Mouse (Mus musculus) midbrain, embryonic 11.5 days (tissue): ENCODE data around the gene Abcc1. TPM values are rescaled to one million over a fixed set of nuclear protein-coding genes. Genes with fewer than 3 reads are reported as not detected.

Experiments used
- ATAC-seq: fragments of 200-750 bp; cut with Nextera tagmentation; 2 replicates; pipeline ENCODE4 v1.8.0; 2017; ENCODE audit warnings: moderate TSS enrichment, moderate library complexity; ENCODE audit not compliant: low FRiP score
- DNase-seq: peaks from one replicate; pipeline ENCODE4 v3.0.0; 2015; ENCODE audit warnings: low spot score; ENCODE audit errors: missing footprints
- H3K27ac ChIP-seq: fragments of 300-500 bp; sonication (generic); 2 replicates; pipeline ENCODE4 v1.5.1; 2014; ENCODE audit warnings: low read depth, low read length
- H3K27me3 ChIP-seq: fragments of 300-500 bp; sonication (generic); 2 replicates; pipeline ENCODE4 v1.6.1; 2014; ENCODE audit warnings: mild to moderate bottlenecking, low read length, moderate library complexity, mixed read lengths; ENCODE audit not compliant: control insufficient read depth, insufficient read depth
- H3K36me3 ChIP-seq: fragments of 300-500 bp; sonication (generic); 2 replicates; pipeline ENCODE4 v1.6.1; 2014; ENCODE audit warnings: mild to moderate bottlenecking, low read length, moderate library complexity, mixed read lengths; ENCODE audit not compliant: control insufficient read depth, insufficient read depth
- H3K4me1 ChIP-seq: fragments of 300-500 bp; sonication (generic); 2 replicates; pipeline ENCODE4 v1.6.1; 2014; ENCODE audit warnings: low read length; ENCODE audit not compliant: control insufficient read depth, insufficient read depth
- H3K4me2 ChIP-seq: fragments of 300-500 bp; sonication (generic); 2 replicates; pipeline ENCODE4 v1.6.1; 2014; ENCODE audit warnings: mild to moderate bottlenecking, moderate library complexity
- H3K4me3 ChIP-seq: fragments of 300-500 bp; sonication (generic); 2 replicates; pipeline ENCODE4 v1.5.1; 2014; ENCODE audit warnings: low read depth, low read length
- H3K9ac ChIP-seq: fragments of 300-500 bp; sonication (generic); 2 replicates; pipeline ENCODE4 v1.6.1; 2014; ENCODE audit warnings: low read length
- H3K9me3 ChIP-seq: fragments of 300-500 bp; sonication (generic); 2 replicates; pipeline ENCODE4 v1.6.1; 2016; ENCODE audit warnings: low read length; ENCODE audit not compliant: control insufficient read depth
- WGBS: fragments of 180-500 bp; shearing (Covaris S2); extraction: QIAGEN DNeasy Blood & Tissue Kit; methylation state at CpG from one replicate; pipeline ENCODE4 v1.1.7; 2014; 5-methylcytosine and 5-hydroxymethylcytosine counted together
- polyA plus RNA-seq: library from polyadenylated mRNA; unstranded; fragments of >200 nt; fragmentation: Nextera tagmentation; extraction: Ambion mirVana; gene quantifications from 2 replicates; pipeline ENCODE4 v1.2.1, GENCODE M21; 2014

Gene Abcc1
- polyA plus RNA-seq, result 4.5 and 5.4 TPM in 2 replicates

DNA sequence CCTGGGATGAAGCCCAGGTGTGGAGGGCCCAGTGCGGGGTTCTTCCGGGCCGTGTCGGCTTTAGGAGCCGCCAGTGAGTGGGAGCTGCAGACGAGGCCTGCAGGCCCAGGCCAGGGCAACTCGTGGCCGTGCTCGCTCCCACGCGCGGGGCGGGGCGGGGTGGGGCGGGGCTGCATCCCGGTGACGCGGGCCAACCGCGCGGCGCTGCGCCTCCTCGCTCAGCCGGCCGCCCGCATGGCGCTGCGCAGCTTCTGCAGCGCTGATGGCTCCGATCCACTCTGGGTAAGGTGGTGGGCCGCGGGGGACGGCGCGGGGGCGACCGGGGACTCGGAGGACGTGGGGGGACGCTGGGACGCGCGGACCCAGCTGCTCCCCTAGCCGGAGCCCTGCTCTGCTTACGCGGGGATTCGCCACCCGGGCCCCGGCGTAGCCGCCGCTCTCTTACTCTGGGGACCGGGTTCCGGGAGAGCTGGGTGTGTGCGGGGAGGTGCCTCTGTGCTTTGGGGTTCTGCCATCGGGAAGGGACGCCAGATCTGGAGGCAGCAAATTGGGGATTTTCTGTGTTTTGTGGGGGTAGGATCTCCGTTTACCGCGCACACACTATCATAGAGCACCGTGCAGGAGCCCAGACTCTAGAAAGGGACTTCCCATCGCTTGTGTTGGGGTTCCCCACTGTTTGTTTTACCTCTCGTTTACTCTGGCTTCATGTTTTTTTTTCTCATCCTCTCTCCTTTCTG is at the start of gene Abcc1:
Gene Abcc1, plus strand, starts transcription at position 197 of the 737 bp plus-strand sequence.
- peaks cover 7% of the 10 kb centered on the region; the same call in 1 of the 2 replicates for H3K4me1 ChIP-seq
- H3K9me3 ChIP-seq, result no peaks in the 10 kb centered on the region
- H3K27ac ChIP-seq, result no peak within 1 kb of the TSS
- peak within 1 kb of the TSS; percentile 71 for H3K4me2 ChIP-seq
- peak within 1 kb of the TSS; percentile 53 for H3K4me3 ChIP-seq
- no peaks in the 10 kb centered on the region for H3K36me3 ChIP-seq
- peak within 1 kb of the TSS; percentile 79 for H3K9ac ChIP-seq
- DNase-seq (peak; percentile 96), ATAC-seq (peak; percentile 97)
- H3K27me3 ChIP-seq, result no peaks in the 10 kb centered on the region
- WGBS, result under 1% methylated on average over 57 of the region's 64 CpGs

DNA sequence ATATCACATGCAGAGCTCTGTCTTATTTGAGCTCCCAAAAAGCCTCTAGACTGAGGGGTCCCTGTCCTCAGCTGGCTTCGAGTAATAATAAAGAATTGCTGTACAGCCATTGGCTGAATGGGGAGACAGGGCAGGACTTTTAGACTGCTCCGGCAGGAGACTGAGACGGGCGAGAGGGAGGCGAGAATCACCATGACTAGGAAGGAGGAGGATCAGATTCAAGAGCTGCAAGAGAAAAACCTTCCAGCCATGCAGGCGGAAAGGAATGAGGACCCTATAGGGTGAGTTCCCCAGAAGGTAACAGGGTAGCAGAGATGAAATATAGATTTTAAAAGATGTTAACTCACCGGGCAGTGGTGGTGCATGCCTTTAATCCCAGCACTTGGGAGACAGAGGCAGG is 48.4 kb upstream of the Abcc1 start:
- Histone ChIP-seq H3K4me1 (peaks cover 9% of the 10 kb centered on the region), H3K27ac (no peak overlapping the region), H3K4me2 (no peak overlapping the region), H3K27me3 (no peaks in the 10 kb centered on the region), H3K4me3 (no peak overlapping the region), H3K9me3 (no peaks in the 10 kb centered on the region), H3K9ac (no peak overlapping the region), H3K36me3 (peaks cover 2% of the 10 kb centered on the region; the same call in 1 of the 2 replicates)
- WGBS, result 92% methylated on average over 7 of the region's 7 CpGs
- DNase-seq, result peak; percentile 28
- ATAC-seq, result no peak

GRCm38 (mm10) chr16:14316884-14317876 is 44.2 kb upstream of the Abcc1 start, which contains the start of gene Fopnl:
Gene Fopnl (minus strand): TSS chr16:14317405.
- peak; percentile 100 for ATAC-seq
- H3K27ac ChIP-seq, result peak within 1 kb of the TSS; percentile 72
- no peaks in the 10 kb centered on the region for H3K9me3 ChIP-seq
- H3K4me2 ChIP-seq, result peak within 1 kb of the TSS; percentile 75
- WGBS, result 5% methylated on average over 51 of the region's 51 CpGs
- no peaks in the 10 kb centered on the region for H3K27me3 ChIP-seq
- H3K36me3 ChIP-seq, result no peaks in the 10 kb centered on the region; the same call in 1 of the 2 replicates
- peak within 1 kb of the TSS; percentile 74 for H3K4me3 ChIP-seq
- H3K4me1 ChIP-seq, result peaks cover 9% of the 10 kb centered on the region
- peak within 1 kb of the TSS; percentile 86 for H3K9ac ChIP-seq
- peak; percentile 98 for DNase-seq

DNA sequence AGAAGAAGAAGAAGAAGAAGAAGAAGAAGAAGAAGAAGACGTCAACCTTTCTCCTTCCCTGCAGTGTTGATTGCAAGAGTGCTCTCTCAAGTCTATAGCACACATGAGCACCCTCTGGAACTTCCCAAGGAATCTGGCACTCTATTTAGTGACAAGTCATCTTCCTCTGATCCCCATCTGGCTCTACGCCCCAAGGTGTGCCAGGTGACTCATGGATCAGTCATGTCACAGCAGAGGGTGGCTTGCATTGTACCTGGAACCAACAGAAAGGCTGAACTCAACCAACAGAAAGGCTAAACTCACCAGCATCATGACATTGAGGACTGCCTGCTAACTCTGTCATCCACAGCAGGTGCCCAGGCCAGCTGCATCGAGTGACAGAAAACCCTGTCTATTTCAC is 41.7 kb upstream of the Abcc1 start:
- Histone ChIP-seq H3K27ac (no peak overlapping the region), H3K9me3 (no peaks in the 10 kb centered on the region), H3K4me2 (no peak overlapping the region), H3K9ac (no peak overlapping the region), H3K27me3 (no peaks in the 10 kb centered on the region), H3K36me3 (no peaks in the 10 kb centered on the region), H3K4me3 (no peak overlapping the region), H3K4me1 (peaks cover 9% of the 10 kb centered on the region)
- ATAC-seq (no peak), DNase-seq (no peak)
- 92% methylated on average over 3 of the region's 3 CpGs for WGBS

DNA sequence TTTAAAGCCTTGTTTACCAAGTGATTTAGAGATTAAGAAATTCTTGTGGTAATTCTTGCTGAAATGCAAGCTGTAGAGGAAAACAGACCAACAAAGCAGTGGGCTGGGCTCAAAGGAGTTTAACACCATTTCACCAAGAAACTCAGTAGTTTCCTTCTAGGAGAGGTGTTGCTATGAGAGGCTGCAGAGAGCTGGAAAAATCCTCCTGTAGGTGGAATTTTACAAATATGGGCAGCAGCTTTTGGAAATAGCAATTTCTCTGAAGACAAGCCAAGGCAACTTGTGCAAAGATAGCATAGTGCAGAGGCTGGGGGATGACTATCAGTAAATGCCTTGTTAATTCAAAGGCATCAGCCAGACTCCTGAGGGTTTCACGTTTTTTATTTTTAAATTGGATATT is 40.9 kb upstream of the Abcc1 start:
- no peaks in the 10 kb centered on the region for H3K9me3 ChIP-seq
- DNase-seq (no peak), ATAC-seq (no peak)
- H3K36me3 ChIP-seq, result no peaks in the 10 kb centered on the region
- H3K4me1 ChIP-seq, result peaks cover 9% of the 10 kb centered on the region
- no peak overlapping the region for H3K27ac ChIP-seq
- WGBS, result 37% methylated on average over 1 of the region's 1 CpGs
- no peak overlapping the region for H3K9ac ChIP-seq
- no peak overlapping the region for H3K4me2 ChIP-seq
- no peak overlapping the region for H3K4me3 ChIP-seq
- H3K27me3 ChIP-seq, result no peaks in the 10 kb centered on the region

- no peak overlapping the region for H3K9ac ChIP-seq
- H3K36me3 ChIP-seq, result no peaks in the 10 kb centered on the region
- H3K4me1 ChIP-seq, result no peaks in the 10 kb centered on the region
- WGBS, result 48% methylated on average over 1 of the region's 1 CpGs
- H3K27me3 ChIP-seq, result no peaks in the 10 kb centered on the region
- H3K9me3 ChIP-seq, result no peaks in the 10 kb centered on the region
- no peak overlapping the region for H3K4me3 ChIP-seq
- H3K27ac ChIP-seq, result no peak overlapping the region
- no peak overlapping the region for H3K4me2 ChIP-seq
- no peak for DNase-seq
- ATAC-seq, result no peak
These were observed 33.2 kb upstream of the Abcc1 start for GRCm38 (mm10) chr16:14328156-14328555.

DNA sequence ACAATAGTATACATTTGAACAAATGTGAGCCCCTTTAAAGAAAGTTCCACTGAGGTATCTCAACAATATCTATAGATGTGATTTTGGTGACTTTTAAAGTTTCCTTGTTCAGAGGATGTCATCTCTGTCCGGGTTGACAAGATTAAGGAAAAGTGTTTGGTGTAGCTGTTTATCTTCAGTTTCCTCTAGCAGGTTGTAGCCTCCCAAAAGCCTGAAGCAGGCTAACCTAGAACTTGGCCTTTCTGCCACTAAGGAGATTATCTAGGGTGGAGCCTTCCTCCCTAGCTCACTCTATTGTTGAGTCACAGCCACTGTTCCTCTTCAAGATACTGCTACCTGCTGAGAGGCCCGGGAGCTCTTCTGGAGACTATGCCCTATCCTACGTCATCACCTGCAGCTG is 16.4 kb upstream of the Abcc1 start:
- no peak for ATAC-seq
- Histone ChIP-seq H3K4me1 (no peaks in the 10 kb centered on the region), H3K4me2 (no peak overlapping the region), H3K9ac (no peak overlapping the region), H3K27me3 (no peaks in the 10 kb centered on the region), H3K27ac (no peak overlapping the region), H3K4me3 (no peak overlapping the region), H3K9me3 (no peaks in the 10 kb centered on the region), H3K36me3 (no peaks in the 10 kb centered on the region)
- 70% methylated on average over 3 of the region's 3 CpGs for WGBS
- no peak for DNase-seq

GRCm38 (mm10) chr16:14351571-14351970 is 9.8 kb upstream of the Abcc1 start:
- H3K4me3 ChIP-seq, result no peak overlapping the region
- no peaks in the 10 kb centered on the region for H3K4me1 ChIP-seq
- no peak overlapping the region for H3K4me2 ChIP-seq
- H3K9ac ChIP-seq, result no peak overlapping the region
- no peak overlapping the region for H3K27ac ChIP-seq
- no peaks in the 10 kb centered on the region for H3K9me3 ChIP-seq
- no peaks in the 10 kb centered on the region for H3K36me3 ChIP-seq
- H3K27me3 ChIP-seq, result no peaks in the 10 kb centered on the region
- ATAC-seq, result no peak
- no peak for DNase-seq

DNA sequence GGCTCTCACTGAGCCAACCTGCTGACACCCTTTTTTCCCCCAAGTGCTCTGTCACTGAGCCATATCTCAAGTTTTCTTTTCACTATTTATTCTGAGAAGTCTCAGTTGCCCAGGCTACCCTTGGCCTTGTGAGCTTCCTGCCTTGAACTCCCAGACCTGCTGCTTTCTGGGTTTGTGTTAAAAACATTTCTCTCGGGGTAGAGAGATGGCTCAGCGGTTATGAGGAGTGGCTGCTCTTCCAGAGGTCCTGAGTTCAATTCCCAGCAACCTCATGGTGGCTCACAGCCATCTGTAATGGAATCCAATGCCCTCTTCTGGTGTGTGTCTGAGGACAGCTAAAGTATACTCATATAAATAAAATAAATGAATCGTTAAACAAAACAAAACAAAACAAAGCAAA is 9.1 kb upstream of the Abcc1 start:
- ATAC-seq (no peak), DNase-seq (peak; percentile 28)
- Histone ChIP-seq H3K27me3 (no peaks in the 10 kb centered on the region), H3K4me1 (no peaks in the 10 kb centered on the region), H3K27ac (no peak overlapping the region), H3K9ac (no peak overlapping the region), H3K9me3 (no peaks in the 10 kb centered on the region), H3K36me3 (no peaks in the 10 kb centered on the region), H3K4me3 (no peak overlapping the region), H3K4me2 (no peak overlapping the region)
- 86% methylated on average over 3 of the region's 3 CpGs for WGBS
